Mouse (Mus musculus): ENCODE measurements around the gene Dbnl.

GRCm38 (mm10) chr11:5799621-5800490 lies 11.6 kb downstream of the Dbnl start:
- TF ChIP-seq USF1 (IDR thresholded peaks at IDR 0.05; ENCODE audit: low read depth), result no peak
- TF ChIP-seq CTCF (IDR thresholded peaks at IDR 0.05; ENCODE audit: control insufficient read depth, insufficient read depth, insufficient read length), result no peak
- TF ChIP-seq CEBPB (IDR thresholded peaks at IDR 0.05; ENCODE audit: low read depth), result no peak
